Mouse (Mus musculus): ENCODE measurements at regions not wholly inside any gene's neighbourhood (a gene's known extent, or its start where the extent isn't known, plus 50 kb on each side); places are given as distances from the start of the nearest gene placed in this dataset.

DNA sequence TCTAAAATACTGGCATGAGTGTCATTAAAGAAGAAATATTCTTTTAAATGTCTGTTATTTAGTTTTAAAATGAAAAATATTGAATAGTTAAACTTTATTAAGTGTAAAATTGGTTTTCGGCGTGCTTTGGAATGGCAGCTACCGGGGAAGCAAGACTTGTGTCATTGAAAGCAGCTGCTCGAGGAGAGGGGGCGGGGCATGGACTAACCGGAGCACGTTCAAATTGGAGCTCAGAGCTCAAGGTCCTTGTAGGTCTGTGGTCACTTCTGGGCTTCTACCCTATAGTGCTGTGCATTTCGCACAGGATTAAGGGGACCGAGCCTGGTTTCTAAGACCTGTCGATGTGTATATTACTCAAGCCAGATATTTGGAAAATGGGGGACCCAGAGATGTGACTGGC, 309.0 kb downstream of the Tshz3 start:
- WGBS, result 62% methylated on average over 10 of the region's 10 CpGs
- H3K4me1 ChIP-seq (replicated peaks), result no peaks in the 10 kb centered on the region
- ATAC-seq (ENCODE audit: low read depth), result no peak
- no peak overlapping the region for H3K4me2 ChIP-seq
- H3K27me3 ChIP-seq, result no peaks in the 10 kb centered on the region
- H3K36me3 ChIP-seq, result no peaks in the 10 kb centered on the region
- no peaks in the 10 kb centered on the region for H3K9me3 ChIP-seq
- H3K4me3 ChIP-seq, result no peak overlapping the region
- H3K27ac ChIP-seq (replicated peaks), result no peak overlapping the region
- H3K9ac ChIP-seq, result no peak overlapping the region

- no peak overlapping the region for H3K4me2 ChIP-seq
- H3K4me3 ChIP-seq, result no peak overlapping the region
- H3K9me3 ChIP-seq, result no peaks in the 10 kb centered on the region
- no peaks in the 10 kb centered on the region for H3K27me3 ChIP-seq
- WGBS, result 61% methylated on average over 6 of the region's 6 CpGs
- H3K9ac ChIP-seq, result no peak overlapping the region
- no peaks in the 10 kb centered on the region for H3K36me3 ChIP-seq
- H3K4me1 ChIP-seq (replicated peaks), result no peaks in the 10 kb centered on the region
- no peak overlapping the region for H3K27ac ChIP-seq (replicated peaks)
- ATAC-seq (ENCODE audit: low read depth), result no peak
Measured at GRCm38 (mm10) chr7:37011180-37011754, 313.3 kb downstream of the Tshz3 start.

DNA sequence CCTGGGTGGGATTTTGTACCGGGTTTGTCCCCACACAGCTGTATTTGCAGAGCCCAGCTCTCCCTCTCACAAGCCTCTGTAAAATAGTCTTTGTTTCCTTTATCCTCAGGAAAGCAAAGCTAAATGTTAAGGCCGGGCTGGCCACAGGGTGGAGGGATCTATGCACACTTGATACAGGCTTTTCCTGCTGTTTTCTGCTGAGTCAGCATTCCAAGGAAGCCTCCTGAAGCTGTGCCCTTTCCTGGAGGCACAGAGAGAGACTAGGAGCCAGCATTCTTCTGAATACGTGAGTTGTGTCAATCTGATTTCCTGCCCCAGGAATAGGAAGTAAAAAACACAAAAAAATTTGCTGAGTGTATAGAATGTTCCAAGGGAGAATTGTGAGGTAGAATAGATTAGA, 322.2 kb downstream of the Tshz3 start:
- no peaks in the 10 kb centered on the region for H3K9me3 ChIP-seq
- H3K4me3 ChIP-seq, result no peak overlapping the region
- H3K4me1 ChIP-seq (replicated peaks), result peaks cover 7% of the 10 kb centered on the region; the same call in 1 of the 2 replicates
- H3K9ac ChIP-seq, result no peak overlapping the region
- H3K4me2 ChIP-seq, result no peak overlapping the region
- no peak overlapping the region for H3K27ac ChIP-seq (replicated peaks)
- WGBS, result 68% methylated on average over 3 of the region's 3 CpGs
- no peaks in the 10 kb centered on the region for H3K36me3 ChIP-seq
- no peak for ATAC-seq (ENCODE audit: low read depth)
- no peaks in the 10 kb centered on the region for H3K27me3 ChIP-seq

DNA sequence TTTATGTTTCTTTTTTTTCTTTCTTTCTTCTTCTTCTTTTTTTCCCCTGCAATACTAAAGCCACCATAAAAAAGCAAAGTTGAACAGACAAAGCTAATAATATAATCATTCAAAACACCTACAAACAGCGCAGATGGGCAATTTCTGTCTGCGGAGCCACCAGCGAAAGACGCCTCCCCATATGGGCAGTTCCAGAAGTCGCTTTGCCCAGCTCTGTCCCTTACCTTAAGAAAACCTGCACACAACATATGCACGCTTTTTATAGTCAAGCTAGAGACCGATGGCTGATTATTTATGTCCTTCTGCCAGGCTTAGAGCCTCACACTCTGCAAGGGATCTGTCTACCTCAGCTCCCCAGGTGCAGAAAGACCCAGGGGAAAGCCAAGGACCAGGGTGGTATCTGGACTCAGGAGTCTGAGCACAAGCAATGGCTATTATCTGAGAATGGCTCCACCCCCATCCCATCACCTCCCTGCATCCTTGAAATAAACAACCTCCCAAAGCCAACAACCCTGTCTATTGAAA, 326.6 kb downstream of the Tshz3 start:
- Histone ChIP-seq H3K4me2 (no peak overlapping the region), H3K4me3 (no peak overlapping the region), H3K9ac (no peak overlapping the region), H3K27ac (replicated peaks) (no peak overlapping the region), H3K9me3 (no peaks in the 10 kb centered on the region), H3K27me3 (no peaks in the 10 kb centered on the region), H3K36me3 (no peaks in the 10 kb centered on the region), H3K4me1 (replicated peaks) (peaks cover 7% of the 10 kb centered on the region; the same call in 1 of the 2 replicates)
- 73% methylated on average over 7 of the region's 7 CpGs for WGBS
- ATAC-seq (ENCODE audit: low read depth), result no peak

- Histone ChIP-seq H3K27me3 (no peaks in the 10 kb centered on the region), H3K4me3 (no peak overlapping the region), H3K9me3 (no peaks in the 10 kb centered on the region), H3K4me2 (no peak overlapping the region), H3K9ac (no peak overlapping the region), H3K4me1 (replicated peaks) (no peaks in the 10 kb centered on the region), H3K36me3 (no peaks in the 10 kb centered on the region), H3K27ac (replicated peaks) (no peak overlapping the region)
- no peak for ATAC-seq (ENCODE audit: low read depth)
- 77% methylated on average over 8 of the region's 8 CpGs for WGBS
Measured at GRCm38 (mm10) chr7:37064582-37065458, 366.9 kb downstream of the Tshz3 start.

DNA sequence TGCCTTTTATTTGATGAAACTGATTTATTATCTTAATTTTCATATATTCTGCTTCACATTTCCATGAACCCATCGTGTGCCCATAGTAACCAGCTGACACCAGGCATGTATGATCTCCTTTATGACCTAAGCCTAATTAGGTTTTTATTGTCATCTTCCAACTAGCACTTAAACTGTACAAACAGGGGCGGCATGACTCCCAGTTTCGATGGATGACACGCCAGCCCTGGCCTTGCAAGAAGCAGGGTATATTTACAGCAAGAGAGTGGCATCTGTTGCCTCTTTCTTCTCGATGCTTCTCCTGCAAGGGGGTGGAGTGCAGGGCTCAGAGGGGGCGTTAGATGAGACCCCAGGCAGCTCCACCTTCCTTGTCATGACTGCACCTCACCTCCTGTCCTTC, 379.8 kb downstream of the Tshz3 start:
- H3K4me2 ChIP-seq, result no peak overlapping the region
- ATAC-seq (ENCODE audit: low read depth), result peak; percentile 53; the same call in 1 of the 2 replicates
- H3K9me3 ChIP-seq, result no peaks in the 10 kb centered on the region
- H3K4me1 ChIP-seq (replicated peaks), result peaks cover 9% of the 10 kb centered on the region
- H3K27me3 ChIP-seq, result no peaks in the 10 kb centered on the region
- no peaks in the 10 kb centered on the region for H3K36me3 ChIP-seq
- H3K27ac ChIP-seq (replicated peaks), result peak overlapping the region; percentile 71
- no peak overlapping the region for H3K9ac ChIP-seq
- WGBS, result 27% methylated on average over 6 of the region's 6 CpGs
- H3K4me3 ChIP-seq, result no peak overlapping the region

GRCm38 (mm10) chr7:37078140-37078539, 380.2 kb downstream of the Tshz3 start:
- Histone ChIP-seq H3K9ac (no peak overlapping the region), H3K27me3 (no peaks in the 10 kb centered on the region), H3K27ac (replicated peaks) (peak overlapping the region; percentile 71), H3K9me3 (no peaks in the 10 kb centered on the region), H3K36me3 (no peaks in the 10 kb centered on the region), H3K4me3 (no peak overlapping the region), H3K4me1 (replicated peaks) (peaks cover 9% of the 10 kb centered on the region), H3K4me2 (no peak overlapping the region)
- ATAC-seq (ENCODE audit: low read depth), result no peak
- WGBS, result 51% methylated on average over 7 of the region's 7 CpGs

GRCm38 (mm10) chr7:37089726-37090125, 391.8 kb downstream of the Tshz3 start:
- H3K27ac ChIP-seq (replicated peaks), result no peak overlapping the region
- WGBS, result 89% methylated on average over 3 of the region's 3 CpGs
- H3K9ac ChIP-seq, result no peak overlapping the region

GRCm38 (mm10) chr7:37092572-37092971, 394.7 kb downstream of the Tshz3 start:
- Histone ChIP-seq H3K27ac (replicated peaks) (no peak overlapping the region), H3K4me3 (no peak overlapping the region), H3K9ac (no peak overlapping the region), H3K4me2 (no peak overlapping the region), H3K9me3 (no peaks in the 10 kb centered on the region), H3K36me3 (no peaks in the 10 kb centered on the region), H3K27me3 (no peaks in the 10 kb centered on the region), H3K4me1 (replicated peaks) (0 out of 2 replicates have a peak, but pooled peaks cover 8% of the 10 kb centered on the region)
- WGBS, result 92% methylated on average over 6 of the region's 6 CpGs
- no peak for ATAC-seq (ENCODE audit: low read depth)

More at GRCm38 (mm10) chr7:37089726-37090125, 391.8 kb downstream of the Tshz3 start:
- H3K36me3 ChIP-seq, result no peaks in the 10 kb centered on the region
- no peak overlapping the region for H3K4me3 ChIP-seq
- no peak overlapping the region for H3K4me2 ChIP-seq
- H3K27me3 ChIP-seq, result no peaks in the 10 kb centered on the region
- H3K9me3 ChIP-seq, result no peaks in the 10 kb centered on the region
- H3K4me1 ChIP-seq (replicated peaks), result no peaks in the 10 kb centered on the region
- ATAC-seq (ENCODE audit: low read depth), result no peak

GRCm38 (mm10) chr7:37093721-37094120, 395.8 kb downstream of the Tshz3 start:
- H3K27ac ChIP-seq (replicated peaks), result no peak overlapping the region
- no peaks in the 10 kb centered on the region for H3K9me3 ChIP-seq
- WGBS, result 84% methylated on average over 3 of the region's 3 CpGs
- H3K9ac ChIP-seq, result no peak overlapping the region
- 0 out of 2 replicates have a peak, but pooled peaks cover 8% of the 10 kb centered on the region for H3K4me1 ChIP-seq (replicated peaks)
- H3K4me3 ChIP-seq, result no peak overlapping the region
- no peak for ATAC-seq (ENCODE audit: low read depth)
- H3K27me3 ChIP-seq, result no peaks in the 10 kb centered on the region
- no peak overlapping the region for H3K4me2 ChIP-seq
- no peaks in the 10 kb centered on the region for H3K36me3 ChIP-seq

GRCm38 (mm10) chr7:37095839-37096238, 397.9 kb downstream of the Tshz3 start:
- no peak for ATAC-seq (ENCODE audit: low read depth)
- Histone ChIP-seq H3K4me1 (replicated peaks) (peaks cover 12% of the 10 kb centered on the region), H3K9me3 (no peaks in the 10 kb centered on the region), H3K27ac (replicated peaks) (no peak overlapping the region), H3K27me3 (no peaks in the 10 kb centered on the region), H3K9ac (no peak overlapping the region), H3K4me3 (no peak overlapping the region), H3K4me2 (no peak overlapping the region), H3K36me3 (no peaks in the 10 kb centered on the region)
- WGBS, result 89% methylated on average over 11 of the region's 11 CpGs

GRCm38 (mm10) chr7:37096291-37096690, 398.4 kb downstream of the Tshz3 start:
- Histone ChIP-seq H3K4me3 (no peak overlapping the region), H3K27me3 (no peaks in the 10 kb centered on the region), H3K27ac (replicated peaks) (no peak overlapping the region), H3K9ac (no peak overlapping the region), H3K4me1 (replicated peaks) (peaks cover 12% of the 10 kb centered on the region), H3K4me2 (no peak overlapping the region), H3K9me3 (no peaks in the 10 kb centered on the region), H3K36me3 (no peaks in the 10 kb centered on the region)
- ATAC-seq (ENCODE audit: low read depth), result no peak
- 80% methylated on average over 5 of the region's 5 CpGs for WGBS

Measured in neural tube, embryonic 13.5 days (tissue).